Mouse (Mus musculus) MEL-GATA-1-ER (cell line): Measurements from ENCODE around the gene Dnajc27.
A peak's percentile ranks its signal among the peaks of the same experiment; 100 is the strongest.

Source experiments
- DNase-seq: peaks from one replicate; pipeline ENCODE4 v3.0.0-alpha.2; 2012; ENCODE audit warnings: low read depth; ENCODE audit errors: extremely low read depth

The Dnajc27 gene

DNA sequence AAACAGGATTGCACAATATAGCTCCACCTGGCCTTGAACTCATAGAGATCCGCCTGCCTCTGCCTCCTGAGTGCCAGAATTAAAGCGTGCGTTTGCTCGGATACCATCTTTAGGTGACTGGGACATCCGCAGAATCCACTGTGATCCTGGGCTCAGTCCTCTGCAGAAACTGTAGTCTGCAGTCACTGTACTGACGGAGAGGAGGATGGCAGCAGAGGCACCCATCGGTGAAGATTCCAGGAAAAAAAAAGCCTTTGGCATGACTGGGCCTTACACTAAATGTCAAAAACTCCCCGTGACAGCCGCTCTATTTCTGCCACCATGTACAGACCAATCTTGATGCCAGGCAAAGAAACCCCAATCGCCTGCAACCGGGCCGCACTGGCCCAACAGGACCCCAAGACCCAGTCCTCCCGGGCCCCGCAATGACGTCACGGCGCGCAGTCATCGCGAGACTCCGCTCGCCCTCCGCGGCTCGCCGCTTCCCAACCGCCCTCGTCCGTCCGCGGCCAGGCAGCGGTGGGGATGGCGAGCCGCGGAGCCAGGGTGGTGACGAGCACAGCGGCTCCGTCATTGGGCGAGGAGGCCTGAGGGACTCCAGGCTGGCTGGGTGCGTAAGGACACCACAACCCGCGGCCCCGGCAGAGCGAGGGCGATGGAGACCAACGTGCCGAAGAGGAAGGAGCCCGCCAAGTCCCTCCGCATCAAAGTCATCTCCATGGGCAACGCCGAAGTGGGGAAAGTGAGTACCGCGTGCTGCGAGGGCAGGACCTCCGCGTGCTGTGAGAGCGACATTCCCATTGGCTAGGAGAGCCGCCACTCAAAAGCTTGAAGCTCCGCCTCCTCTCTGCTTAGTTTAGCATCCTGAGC lies at the start of gene Dnajc27:
Dnajc27 (plus strand) TSS at position 452 of the 870 bp plus-strand sequence.
- peak; percentile 93 for DNase-seq

DNA sequence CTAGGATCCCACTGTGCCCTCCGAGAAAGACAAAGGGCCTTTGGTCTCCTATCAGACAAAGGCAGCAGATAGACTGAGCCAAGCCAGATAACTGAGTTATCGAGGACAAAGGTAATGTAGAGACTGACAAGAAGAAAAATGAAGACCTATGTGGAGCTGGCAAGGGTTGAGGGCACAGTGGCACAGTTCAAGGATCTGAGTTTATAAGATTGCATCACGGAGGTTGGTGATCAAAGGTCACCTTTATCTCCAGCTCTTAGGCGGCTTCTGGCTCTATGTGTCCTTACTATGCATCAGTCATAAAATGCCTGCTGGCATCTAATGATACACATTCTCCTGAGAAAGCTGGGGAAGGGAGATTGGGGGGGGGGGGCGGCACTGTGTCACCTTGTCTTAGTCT lies 46.2 kb upstream of the Dnajc27 start:
- DNase-seq, result no peak

DNA sequence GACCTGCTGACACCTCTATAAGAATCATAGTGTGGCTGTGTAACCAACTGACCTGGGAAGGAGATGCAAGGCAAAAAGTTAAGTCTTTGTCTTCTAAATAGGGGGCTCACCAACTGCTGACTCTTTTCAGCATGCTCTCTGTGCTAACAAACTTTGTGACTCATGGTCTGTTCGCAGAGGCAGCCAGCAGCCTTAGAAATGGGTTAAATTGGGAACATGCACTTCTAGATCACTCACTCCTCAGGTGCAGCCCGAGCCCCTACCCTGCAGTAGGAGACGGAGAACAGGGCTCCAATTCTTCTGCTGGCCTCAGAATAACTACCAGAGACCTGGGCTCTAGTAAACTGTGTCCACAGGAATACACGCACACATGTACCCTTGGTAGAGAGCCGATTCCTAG lies 44.9 kb upstream of the Dnajc27 start:
- DNase-seq, result no peak

DNA sequence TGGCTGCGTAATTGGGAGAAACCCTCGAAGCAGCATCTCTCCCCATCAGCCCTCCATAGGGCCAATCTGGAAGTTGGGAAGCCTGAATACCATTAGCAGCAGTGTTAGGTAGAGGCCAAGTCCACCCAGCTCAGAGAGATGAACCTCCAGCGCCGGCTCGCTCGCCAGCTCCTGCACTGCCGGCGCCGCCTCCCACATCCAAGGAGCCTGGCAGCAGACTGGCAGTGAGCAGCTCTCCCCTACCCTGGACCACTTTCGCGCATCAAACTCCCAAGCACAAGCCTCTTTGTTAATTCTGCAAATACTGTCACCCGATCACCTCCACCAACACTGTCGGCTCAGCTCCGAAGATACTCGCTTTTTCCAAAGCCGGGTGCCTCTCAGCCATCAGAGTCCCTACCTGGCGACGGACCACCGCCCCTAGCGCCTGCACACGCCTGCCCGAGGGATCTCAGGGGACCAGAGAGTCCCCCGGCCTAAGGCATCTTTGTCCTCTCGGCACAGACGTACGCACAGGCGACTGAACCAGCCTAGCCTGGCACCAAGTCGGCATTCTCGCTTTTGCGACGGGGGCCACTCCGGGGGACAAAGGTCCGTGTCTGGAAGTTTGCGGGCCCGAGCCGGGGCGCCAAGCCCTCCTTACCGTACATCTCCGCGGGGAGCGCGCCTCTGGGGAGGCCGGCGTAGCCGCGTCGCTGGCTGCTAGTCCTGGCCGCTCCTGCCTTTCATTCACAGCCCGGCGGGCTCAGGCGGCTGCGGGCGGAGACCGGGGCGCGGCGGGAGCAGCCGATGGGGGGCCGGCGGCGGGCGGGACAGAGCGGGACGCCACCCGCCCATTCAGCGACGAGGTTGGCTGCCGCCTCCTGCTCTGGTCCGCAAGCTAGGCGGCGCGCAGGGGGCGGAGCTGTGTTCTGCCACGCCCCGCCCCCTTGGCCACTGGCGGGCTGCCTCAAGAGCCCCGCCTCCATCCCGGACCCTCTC lies 44.0 kb upstream of the Dnajc27 start, which contains the start of gene Efr3b:
Efr3b (minus strand) TSS at position 855 of the 981 bp plus-strand sequence.
- DNase-seq, result peak; percentile 46

DNA sequence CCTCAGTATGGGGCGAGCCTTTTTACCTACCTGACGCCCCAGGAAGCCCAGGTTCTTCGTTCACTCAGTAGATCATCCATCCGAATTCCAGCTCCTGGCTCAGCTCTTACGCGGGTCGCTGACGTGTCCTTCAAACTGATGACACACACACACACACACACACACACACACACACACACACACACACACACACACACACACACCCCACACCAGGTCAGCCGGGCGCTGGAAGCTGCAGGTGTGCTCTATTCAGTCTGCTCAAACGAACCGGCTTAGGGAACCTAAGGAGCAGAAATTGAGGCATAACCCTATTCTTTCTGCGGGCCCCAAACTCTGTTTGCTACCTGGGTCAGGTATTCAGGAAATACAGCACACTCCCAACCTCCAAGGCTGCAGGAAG lies 43.3 kb upstream of the Dnajc27 start:
- no peak for DNase-seq

DNA sequence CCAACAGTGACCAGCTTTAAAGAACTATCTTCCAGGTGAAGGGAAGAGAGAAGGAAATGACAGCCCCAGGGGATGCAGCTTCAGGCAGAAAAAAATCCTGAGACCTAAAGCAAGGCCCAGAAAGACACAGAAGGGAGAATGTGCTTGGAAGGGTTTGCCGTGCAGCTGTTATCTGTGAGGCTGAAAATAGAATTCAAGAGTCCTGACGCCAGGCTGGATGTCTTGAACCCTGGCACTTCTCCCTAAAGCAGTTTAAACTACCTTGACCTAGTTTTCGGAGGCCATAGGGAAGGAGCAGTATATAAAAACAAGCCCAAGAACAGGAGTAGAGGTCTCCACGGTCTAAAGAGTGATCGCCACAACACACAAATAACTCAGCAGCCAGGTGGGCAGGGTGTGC lies 40.0 kb upstream of the Dnajc27 start:
- DNase-seq, result no peak

DNA sequence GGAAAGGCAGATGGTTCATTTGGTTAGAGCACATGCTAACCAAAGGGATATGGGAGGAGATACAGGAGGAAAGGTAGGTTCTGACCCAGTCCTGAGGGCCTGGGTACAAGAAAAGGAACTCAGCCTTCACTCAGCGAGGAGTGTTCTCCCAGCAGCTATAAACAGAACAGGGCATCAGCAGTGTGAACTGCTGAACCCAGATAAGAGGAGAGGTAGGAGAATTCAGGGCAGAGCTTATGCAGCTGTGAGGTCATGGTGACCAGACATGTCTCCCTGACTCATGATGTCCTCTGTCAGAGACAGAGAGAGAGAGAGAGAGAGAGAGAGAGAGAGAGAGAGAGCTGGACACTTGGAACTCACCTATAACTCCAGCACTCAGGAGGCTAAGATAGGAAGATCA lies 36.4 kb upstream of the Dnajc27 start:
- no peak for DNase-seq

DNA sequence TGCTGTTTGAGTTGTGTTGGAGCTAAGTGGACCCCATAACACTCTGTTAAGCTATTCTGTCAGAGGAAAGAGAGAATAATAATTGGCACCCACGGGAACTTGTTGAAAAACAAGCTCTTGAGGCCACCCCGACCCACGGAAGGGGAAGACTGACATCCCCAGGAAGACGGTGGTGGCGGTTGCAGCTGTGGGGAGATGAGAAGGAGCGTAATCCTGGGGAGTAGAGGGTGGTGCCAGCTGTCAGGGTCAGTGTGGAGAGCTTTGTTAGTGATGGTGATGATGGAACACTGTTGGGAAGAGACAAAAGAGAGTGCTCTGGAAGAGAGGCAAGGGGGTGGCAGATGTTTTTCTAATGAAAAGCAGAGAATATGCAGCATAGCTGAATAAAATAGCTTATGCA lies 34.4 kb upstream of the Dnajc27 start:
- DNase-seq, result no peak

DNA sequence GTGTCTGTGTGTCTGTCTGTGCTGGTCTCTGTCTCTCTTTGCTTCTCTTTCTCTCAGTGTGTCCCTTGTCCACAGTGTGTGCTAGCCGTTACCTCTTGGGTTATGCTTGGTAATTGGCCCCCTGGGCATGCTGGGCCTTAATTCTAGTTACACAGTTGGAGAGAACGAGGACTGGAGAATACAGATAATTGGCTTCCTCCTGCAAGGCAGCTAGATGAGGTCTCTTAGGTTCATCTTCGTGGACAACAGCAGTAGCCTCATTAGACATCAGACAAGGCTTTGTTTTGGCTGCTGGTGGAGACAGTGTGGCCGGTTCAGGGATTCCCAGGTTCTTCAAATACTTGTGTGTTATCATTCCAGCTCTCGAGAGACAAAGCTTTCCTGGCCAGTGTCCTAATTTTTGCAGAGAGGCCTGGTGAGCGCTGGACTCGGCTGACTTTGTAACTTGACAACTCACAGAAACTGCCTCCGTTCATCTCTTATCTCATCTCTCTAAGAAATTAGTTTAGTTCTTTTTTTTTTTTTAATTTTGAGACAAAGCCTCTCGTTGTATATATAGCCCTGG lies 31.4 kb upstream of the Dnajc27 start:
- no peak for DNase-seq

DNA sequence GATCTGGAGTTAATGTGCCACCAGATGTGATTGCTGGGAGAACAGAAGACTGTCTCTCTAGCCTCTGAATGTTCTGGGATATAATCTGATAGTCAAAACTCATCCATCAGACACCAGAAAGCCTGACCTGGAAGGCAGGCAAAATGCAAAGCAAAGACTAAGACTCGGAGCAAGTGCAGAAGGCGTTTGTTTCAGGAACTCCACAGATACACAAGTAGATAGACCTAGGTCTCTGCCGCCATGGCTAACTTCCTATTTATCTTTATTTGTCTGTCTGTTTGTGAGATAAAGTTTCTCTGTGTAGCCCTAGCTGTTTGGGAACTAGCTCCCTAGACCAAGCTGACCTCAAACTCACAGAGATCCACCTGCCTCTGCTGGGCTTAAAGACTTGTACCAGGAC lies 28.7 kb upstream of the Dnajc27 start:
- no peak for DNase-seq

DNA sequence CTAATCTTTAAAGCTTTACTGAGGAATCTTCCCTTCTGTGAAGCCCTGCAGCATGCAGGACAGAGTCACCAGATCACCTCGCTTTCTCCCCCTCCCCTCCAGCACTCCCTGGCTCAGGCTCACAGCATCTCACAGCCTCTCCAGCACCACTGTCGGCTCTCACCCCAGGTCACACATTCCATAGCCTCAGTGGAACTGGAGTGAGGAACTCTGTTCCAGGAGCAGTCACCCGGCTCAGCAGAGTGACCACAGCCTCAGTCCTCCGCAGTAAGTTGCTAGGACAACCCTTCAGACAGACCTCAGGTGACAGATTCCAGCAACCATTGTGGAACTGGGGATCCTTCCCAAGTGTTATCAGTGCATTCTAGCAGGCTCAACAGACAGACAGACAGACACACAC lies 27.5 kb upstream of the Dnajc27 start:
- no peak for DNase-seq

DNA sequence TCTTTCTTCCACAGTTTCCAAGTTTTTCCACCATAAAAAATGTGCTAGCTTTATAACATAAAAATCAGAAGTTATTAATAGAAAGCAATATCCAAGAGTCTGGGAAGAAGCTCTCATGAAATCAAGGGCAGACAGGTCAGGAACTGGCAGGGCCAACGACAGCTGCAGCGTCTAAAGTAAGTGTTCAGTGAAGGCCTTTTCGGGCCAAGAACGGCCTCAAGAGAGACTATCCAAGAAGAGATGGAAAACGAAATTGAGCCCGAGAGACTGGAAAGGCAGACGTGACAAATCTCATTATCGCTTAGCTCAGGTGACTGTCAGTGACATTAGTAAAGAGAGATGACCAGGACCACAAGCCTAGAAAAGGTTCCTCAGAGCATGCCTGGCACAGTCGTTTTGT lies 24.1 kb upstream of the Dnajc27 start:
- no peak for DNase-seq

DNA sequence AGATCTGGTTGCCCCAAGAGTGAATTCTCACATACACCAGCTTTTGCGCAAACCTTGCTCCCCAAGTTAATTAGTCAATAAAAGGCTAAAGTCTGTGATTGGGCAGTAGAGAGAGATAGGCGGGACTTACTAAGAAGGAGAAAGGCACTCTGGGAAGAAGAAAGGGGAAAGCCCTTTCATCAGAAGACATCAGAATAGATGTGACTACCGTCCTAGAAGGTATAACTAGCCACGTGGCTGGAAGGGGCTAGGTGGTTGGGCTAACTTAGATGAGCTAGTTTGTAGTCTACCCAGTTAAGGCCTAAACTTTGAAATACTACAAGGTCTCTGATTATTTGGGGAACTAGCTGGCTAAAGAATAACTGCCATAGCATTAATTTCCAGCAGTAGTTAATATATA lies 22.7 kb upstream of the Dnajc27 start:
- DNase-seq, result no peak

DNA sequence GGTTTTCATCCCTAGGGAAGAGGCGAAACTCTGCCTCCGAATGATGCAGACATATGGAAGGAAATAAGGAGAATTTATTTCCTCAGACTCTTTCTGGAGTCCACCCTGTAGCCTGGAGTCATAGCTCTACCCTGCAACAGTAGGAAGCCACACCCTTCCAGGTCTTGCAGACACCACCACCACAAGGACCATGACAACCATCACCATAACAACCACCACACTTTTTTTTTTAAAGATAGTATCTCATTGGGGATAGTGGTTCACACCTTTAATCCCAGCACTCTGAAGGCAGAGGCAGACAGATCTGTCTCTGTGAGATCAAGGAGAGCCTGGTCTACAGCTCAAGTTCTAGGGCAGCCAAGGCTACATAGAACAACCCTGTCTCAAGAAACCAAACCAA lies 16.9 kb upstream of the Dnajc27 start:
- no peak for DNase-seq

DNA sequence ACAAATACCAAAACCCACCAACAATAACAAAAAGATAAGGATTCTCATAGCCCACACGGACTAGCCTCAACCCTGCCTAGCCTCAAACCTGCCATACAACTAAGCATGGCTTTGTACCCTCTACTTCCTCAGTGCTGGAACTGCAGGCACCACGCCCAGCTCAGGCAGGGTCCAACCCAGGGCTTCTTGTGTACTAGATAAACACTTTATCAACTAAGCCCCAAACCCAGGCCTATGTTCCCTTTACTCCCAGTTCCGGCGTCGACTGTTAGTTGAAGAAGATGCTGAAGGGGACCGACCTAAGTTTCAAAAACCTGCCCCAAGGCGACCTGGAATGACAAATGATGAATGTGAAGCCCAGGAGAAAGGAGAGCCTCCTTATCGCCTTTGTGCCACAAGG lies 16.4 kb upstream of the Dnajc27 start:
- DNase-seq, result peak; percentile 75

DNA sequence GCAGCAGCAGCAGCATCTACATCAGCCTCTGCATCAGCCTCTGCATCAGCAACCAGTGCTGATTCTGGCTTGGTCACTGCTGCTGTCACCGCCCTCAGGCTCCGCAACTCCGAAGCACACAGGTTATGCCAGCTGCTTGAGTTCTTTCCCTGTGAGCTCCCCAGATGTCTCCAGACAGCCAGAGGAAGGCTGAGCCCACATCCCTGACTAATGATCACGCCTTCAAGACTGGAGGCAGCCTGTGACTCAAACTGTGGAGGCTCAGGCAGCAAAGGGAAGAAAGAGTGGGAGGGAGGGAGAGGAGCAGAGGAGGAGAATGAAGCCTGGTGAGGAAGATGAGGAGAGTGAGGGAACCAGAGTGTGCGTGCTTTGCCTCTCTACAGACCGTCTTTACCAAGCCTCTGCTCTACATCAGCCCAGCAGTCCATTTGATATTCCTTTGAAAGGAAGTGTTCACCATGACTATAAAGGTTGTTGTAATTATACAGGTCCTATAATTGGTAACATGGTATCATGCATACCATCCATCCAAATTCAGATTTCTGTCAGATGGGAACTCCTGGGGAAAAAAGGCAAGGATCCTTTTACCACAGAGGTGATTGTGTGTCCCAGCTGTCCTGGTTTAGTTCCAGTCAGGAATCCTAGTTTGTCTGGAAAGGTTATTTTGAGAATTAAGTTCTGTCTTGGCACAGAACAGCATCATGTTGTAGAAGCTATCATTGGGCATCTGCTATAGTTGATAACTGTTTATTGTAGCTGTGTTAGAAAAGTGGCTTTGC lies 15.5 kb upstream of the Dnajc27 start:
- no peak for DNase-seq

DNA sequence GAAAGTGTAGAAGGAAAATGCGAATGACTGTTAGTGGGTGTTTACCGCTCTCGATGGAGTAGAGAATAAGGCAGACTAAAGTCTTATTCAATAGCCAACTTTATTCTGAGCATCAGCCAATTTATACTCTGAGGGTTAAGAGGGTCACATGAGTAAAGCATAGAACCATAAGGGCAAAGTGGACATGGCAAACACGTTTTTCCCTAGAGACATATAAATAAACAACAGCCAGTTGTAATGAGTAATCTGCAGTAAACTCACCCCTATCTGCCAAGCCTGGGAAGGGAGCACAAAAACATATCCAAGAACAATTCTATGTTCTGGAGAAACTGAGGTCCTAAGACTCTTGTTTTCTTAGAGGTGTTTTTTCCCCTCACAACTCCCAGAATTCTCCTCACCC lies 13.8 kb upstream of the Dnajc27 start:
- DNase-seq, result no peak

DNA sequence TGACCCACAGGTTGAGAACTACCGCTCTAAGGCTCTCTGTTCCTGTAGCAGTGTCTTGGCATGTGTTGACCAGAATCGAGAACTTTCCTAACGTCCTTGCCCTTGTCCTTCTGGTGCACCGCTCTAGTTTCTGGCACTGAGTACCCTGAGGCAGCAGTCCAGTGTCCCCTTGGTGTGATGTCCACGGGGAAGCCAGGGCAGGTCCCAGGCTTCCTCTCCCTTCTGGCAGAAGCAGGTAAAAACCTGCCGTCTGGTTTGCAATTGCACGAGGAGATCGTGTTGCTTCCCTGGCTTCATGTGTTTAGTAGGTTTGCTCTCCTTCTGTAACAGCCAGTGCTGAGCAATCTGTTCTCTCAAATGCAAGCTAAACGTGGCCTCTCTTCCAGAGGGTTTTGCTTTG lies 10.7 kb upstream of the Dnajc27 start:
- DNase-seq, result no peak

DNA sequence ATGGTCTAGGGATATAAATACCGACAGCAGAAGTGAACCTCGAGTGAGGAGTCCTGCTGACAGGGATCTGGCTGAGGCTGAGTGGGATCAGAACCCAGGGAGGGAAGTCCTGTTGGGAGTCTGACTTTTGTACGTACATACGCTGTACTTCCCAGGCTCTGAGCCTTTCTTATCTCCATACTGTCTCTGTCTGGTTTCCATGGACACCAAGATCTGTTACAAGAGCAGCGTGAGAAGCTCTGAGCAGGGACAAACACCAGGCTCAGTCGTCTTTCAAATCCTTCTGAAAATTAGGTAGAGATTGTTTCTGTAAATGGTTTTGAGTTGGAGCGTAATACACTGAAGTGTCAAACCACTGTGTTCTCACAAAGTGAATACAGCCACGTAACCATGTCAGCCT lies 7.0 kb upstream of the Dnajc27 start:
- no peak for DNase-seq

DNA sequence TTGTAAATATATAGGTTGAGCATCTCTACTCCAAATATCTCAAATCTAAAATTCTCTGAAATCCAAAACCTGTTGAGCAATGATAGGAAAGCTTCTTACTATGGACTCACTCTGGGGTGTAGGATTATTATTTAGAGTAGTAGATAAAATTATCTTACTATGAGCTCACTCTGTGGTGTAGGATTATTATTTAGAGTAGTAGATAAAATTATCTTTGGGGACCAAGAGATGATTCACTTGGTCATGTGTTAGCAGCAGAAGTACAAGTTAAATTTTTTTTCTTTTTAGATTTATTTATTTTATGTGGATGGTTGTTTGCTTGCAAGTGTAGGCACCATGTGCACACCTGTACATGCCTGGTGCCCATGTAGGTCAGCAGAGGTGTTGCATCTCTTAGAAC lies 6.0 kb upstream of the Dnajc27 start:
- DNase-seq, result no peak

DNA sequence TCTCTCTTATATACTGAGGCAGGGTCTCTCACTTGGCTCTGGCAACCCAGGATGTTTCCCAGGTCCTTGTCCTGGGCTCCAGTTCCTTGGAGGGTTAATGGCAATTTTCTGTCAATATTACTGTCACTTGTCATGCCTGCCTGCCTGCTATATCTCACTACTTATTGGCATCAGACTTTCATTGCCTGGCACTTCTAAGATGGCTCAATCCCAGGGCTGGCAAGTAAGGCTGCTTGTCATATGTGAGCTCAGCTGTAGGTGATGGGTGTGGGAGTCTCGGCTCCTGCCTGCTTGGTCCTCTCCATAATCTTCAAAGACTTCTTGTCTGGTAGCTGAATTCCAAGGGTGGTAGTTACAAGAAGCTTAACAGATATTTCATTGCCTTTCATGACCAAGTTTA lies 4.3 kb upstream of the Dnajc27 start:
- DNase-seq, result no peak
